In genomic region chr6:84010303-84011225, GRCm38 (mm10) we compare ENCODE assay signal across 8 mouse cellular contexts. TPM values are rescaled to one million over a fixed set of nuclear protein-coding genes. Genes with fewer than 3 reads are reported as not detected.
A peak's percentile ranks its signal among the peaks of the same experiment; 100 is the strongest.
DNase-seq lines count a peak whose midpoint lies in the region; ATAC-seq lines count a peak whose summit lies in the region.

No protein-coding gene starts in this region.

- peak; percentile 93 for DNase-seq in Muller cell, postnatal 12 days (ENCODE audit: inconsistent ontology term)
- no peak for DNase-seq in cerebellum, postnatal 36 days
- no peak for DNase-seq in layer of hippocampus, postnatal 14 days (ENCODE audit: low spot score in 2 of 2)

- peaks cover 6% of the 10 kb centered on the region for H3K4me1 ChIP-seq in brown adipose tissue, adult 24 weeks (ENCODE audit: control insufficient read depth, insufficient read depth, insufficient read length, low read length)
- peaks cover 54% of the 10 kb centered on the region for H3K4me1 ChIP-seq in heart, embryonic 12.5 days (replicated peaks)
- peaks cover 22% of the 10 kb centered on the region for H3K4me1 ChIP-seq in kidney, embryonic 14.5 days (ENCODE audit: control insufficient read depth, insufficient read depth, low read length)
- H3K4me1 ChIP-seq in neural tube, embryonic 15.5 days: peaks cover 29% of the 10 kb centered on the region

- H3K4me2 ChIP-seq in heart, embryonic 12.5 days: peak overlapping the region; percentile 92
- peak overlapping the region; percentile 21; the same call in 1 of the 2 replicates for H3K4me2 ChIP-seq in kidney, embryonic 14.5 days (replicated peaks; ENCODE audit: low read depth, low read length)
- peak overlapping the region; percentile 23; the same call in 1 of the 2 replicates for H3K4me2 ChIP-seq in neural tube, embryonic 15.5 days

- H3K9me3 ChIP-seq in heart, embryonic 12.5 days (replicated peaks): no peaks in the 10 kb centered on the region
- no peaks in the 10 kb centered on the region for H3K9me3 ChIP-seq in kidney, embryonic 14.5 days (ENCODE audit: control insufficient read depth, low read length)
- H3K9me3 ChIP-seq in neural tube, embryonic 15.5 days (replicated peaks): no peaks in the 10 kb centered on the region

- no peaks in the 10 kb centered on the region for H3K36me3 ChIP-seq in heart, embryonic 12.5 days
- H3K36me3 ChIP-seq in kidney, embryonic 14.5 days (ENCODE audit: control insufficient read depth, insufficient read depth, low read length): no peaks in the 10 kb centered on the region
- no peaks in the 10 kb centered on the region for H3K36me3 ChIP-seq in neural tube, embryonic 15.5 days

- no peaks in the 10 kb centered on the region for H3K27me3 ChIP-seq in heart, embryonic 12.5 days (replicated peaks)
- no peaks in the 10 kb centered on the region for H3K27me3 ChIP-seq in kidney, embryonic 14.5 days (ENCODE audit: control insufficient read depth, insufficient read depth, low read length)
- peaks cover 9% of the 10 kb centered on the region; the same call in 1 of the 2 replicates for H3K27me3 ChIP-seq in neural tube, embryonic 15.5 days (replicated peaks)

- WGBS in heart, embryonic 12.5 days: 37% methylated on average over 8 of the region's 8 CpGs
- whole genome bisulfite sequencing in kidney, embryonic 14.5 days: 35% methylated on average over 8 of the region's 8 CpGs
- WGBS in neural tube, embryonic 15.5 days: 28% methylated on average over 8 of the region's 8 CpGs

- no peak for ATAC-seq in heart, embryonic 12.5 days (ENCODE audit: insufficient number of reproducible peaks, low FRiP score)
- peak; percentile 58 for ATAC-seq in kidney, embryonic 14.5 days (ENCODE audit: low FRiP score, low TSS enrichment)
- ATAC-seq in neural tube, embryonic 15.5 days (ENCODE audit: low FRiP score): peak; percentile 60
- ATAC-seq in erythroid progenitor cell, adult 5-6 weeks (replicated peaks; ENCODE audit: low FRiP score, poor library complexity, severe bottlenecking): no peak

- H3K27ac ChIP-seq in brown adipose tissue, adult 24 weeks (replicated peaks; ENCODE audit: low read depth, low read length): peak overlapping the region; percentile 80
- peak overlapping the region; percentile 94 for H3K27ac ChIP-seq in heart, embryonic 12.5 days (ENCODE audit: poor library complexity, severe bottlenecking)
- H3K27ac ChIP-seq in kidney, embryonic 14.5 days (ENCODE audit: low read depth, low read length): peak overlapping the region; percentile 62
- H3K27ac ChIP-seq in neural tube, embryonic 15.5 days (replicated peaks): 0 out of 2 replicates have a peak overlapping the region, but pooled peaks have one; percentile 2

- no peak overlapping the region for H3K4me3 ChIP-seq in brown adipose tissue, adult 24 weeks (ENCODE audit: insufficient read depth, low read depth, low read length)
- H3K4me3 ChIP-seq in heart, embryonic 12.5 days: peak overlapping the region; percentile 57
- no peak overlapping the region for H3K4me3 ChIP-seq in kidney, embryonic 14.5 days (ENCODE audit: low read length)
- H3K4me3 ChIP-seq in neural tube, embryonic 15.5 days (replicated peaks): no peak overlapping the region

- peak overlapping the region; percentile 48 for H3K9ac ChIP-seq in heart, embryonic 12.5 days
- no peak overlapping the region for H3K9ac ChIP-seq in kidney, embryonic 14.5 days (ENCODE audit: low read depth, low read length)
- no peak overlapping the region for H3K9ac ChIP-seq in neural tube, embryonic 15.5 days (replicated peaks)

RNA-seq across cellular contexts. Expression of gene Dysf, which starts 2.2 kb away (rescaled TPM):
- 13.8 and 22.9 TPM in 2 replicates for polyA plus RNA-seq in brown adipose tissue, adult 24 weeks (2012; ENCODE audit: insufficient read depth, insufficient read length, missing spikeins)
- 17.6 and 17.9 TPM in 2 replicates for polyA plus RNA-seq in heart, embryonic 12.5 days (2016; fragmentation: Nextera tagmentation; extraction: Ambion mirVana)
- 12.4 and 17.3 TPM in 2 replicates for polyA plus RNA-seq in kidney, embryonic 14.5 days (2014; fragmentation: Nextera tagmentation; extraction: Ambion mirVana)
- 2.3 and 4.2 TPM in 2 replicates for polyA plus RNA-seq in neural tube, embryonic 15.5 days (2015; fragmentation: Nextera tagmentation; extraction: Ambion mirVana)
- total RNA-seq in erythroid progenitor cell, adult 5-6 weeks (2015; ENCODE audit: low replicate concordance): not detected in 2 replicates
- 2.2 and 7.9 TPM in 2 replicates for total RNA-seq in erythroid progenitor cell, adult 5-6 weeks (2017; ENCODE audit: low replicate concordance)
- 1 to 10 TPM; 3.1 to 3.9 TPM for total RNA-seq in layer of hippocampus, postnatal 14 days (2021)

Comparison
In these comparisons a context has a peak if more than half of its experiments do, and no peak if none do; other contexts are left out.
1. H3K27ac ChIP-seq: peak in every context shown above with its lines; median percentile 94 in heart, embryonic 12.5 days; 80 in brown adipose tissue, adult 24 weeks; 62 in kidney, embryonic 14.5 days; 2 in neural tube, embryonic 15.5 days.
2. ATAC-seq: peak in kidney, embryonic 14.5 days (single experiment) and neural tube, embryonic 15.5 days (single experiment); none in heart, embryonic 12.5 days (single experiment) and erythroid progenitor cell, adult 5-6 weeks (single experiment).
3. H3K4me2 ChIP-seq: peak in every context shown above with its lines; median percentile 92 in heart, embryonic 12.5 days; 23 in neural tube, embryonic 15.5 days; 21 in kidney, embryonic 14.5 days.